Mouse (Mus musculus): ENCODE data around the gene Paqr8. TPM values are rescaled to one million over a fixed set of nuclear protein-coding genes. Genes with fewer than 3 reads are reported as not detected.

Paqr8 gene
- polyA plus RNA-seq, 1 experiment from 2014 or later = 12.1 TPM

DNA sequence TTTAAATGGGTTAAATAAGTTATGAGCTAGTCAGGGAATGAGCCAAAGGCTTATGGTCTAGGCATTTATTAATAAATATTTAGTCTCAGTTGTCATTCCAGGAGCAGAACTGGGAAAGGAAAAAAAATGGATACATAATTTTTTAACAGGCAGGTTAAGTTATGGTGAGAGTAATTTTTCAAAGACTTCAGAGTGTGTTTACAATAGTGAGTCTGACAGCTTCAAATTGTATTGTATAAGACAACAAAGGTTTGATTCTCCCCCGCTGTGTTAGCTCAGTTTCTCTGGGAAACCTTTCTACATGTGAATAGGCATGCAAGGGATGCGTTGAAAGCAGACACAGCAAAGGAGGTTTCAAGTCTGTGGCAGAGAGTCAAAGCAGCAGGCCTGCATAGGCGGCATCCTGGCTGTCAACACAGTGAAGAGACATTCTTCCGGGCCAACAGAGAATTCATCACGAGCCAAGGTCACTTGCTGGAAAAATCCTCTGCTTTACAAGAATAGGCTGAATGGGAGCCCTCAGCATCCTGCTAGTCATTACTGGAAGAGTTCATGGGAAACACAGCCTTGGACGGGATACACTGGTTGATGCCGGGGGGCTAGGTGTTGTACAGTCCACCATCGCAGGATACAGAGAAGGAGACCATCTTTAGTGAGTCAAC is 23.0 kb upstream of the Paqr8 start:
- DNase-seq (ENCODE audit: low spot score) (no peak), ATAC-seq (ENCODE audit: low FRiP score, low TSS enrichment) (no peak)
- Histone ChIP-seq H3K27me3 (ENCODE audit: control insufficient read depth, insufficient read depth, low read length) (no peaks in the 10 kb centered on the region), H3K4me1 (replicated peaks; ENCODE audit: control insufficient read depth, insufficient read depth) (peaks cover under 1% of the 10 kb centered on the region; the same call in 1 of the 2 replicates), H3K4me3 (ENCODE audit: low read depth, low read length) (no peak overlapping the region), H3K27ac (replicated peaks) (no peak overlapping the region), H3K9me3 (ENCODE audit: control insufficient read depth, low read length) (no peaks in the 10 kb centered on the region), H3K9ac (ENCODE audit: low read length) (no peak overlapping the region), H3K36me3 (ENCODE audit: control insufficient read depth, insufficient read depth, low read length) (no peaks in the 10 kb centered on the region), H3K4me2 (replicated peaks; ENCODE audit: low read depth) (no peak overlapping the region)
- TF ChIP-seq EP300 (optimal IDR thresholded peaks at IDR 0.05) (no peak), CTCF (IDR thresholded peaks at IDR 0.05; ENCODE audit: low read depth) (no peak)
- 46% methylated on average over 8 of the region's 8 CpGs for WGBS

DNA sequence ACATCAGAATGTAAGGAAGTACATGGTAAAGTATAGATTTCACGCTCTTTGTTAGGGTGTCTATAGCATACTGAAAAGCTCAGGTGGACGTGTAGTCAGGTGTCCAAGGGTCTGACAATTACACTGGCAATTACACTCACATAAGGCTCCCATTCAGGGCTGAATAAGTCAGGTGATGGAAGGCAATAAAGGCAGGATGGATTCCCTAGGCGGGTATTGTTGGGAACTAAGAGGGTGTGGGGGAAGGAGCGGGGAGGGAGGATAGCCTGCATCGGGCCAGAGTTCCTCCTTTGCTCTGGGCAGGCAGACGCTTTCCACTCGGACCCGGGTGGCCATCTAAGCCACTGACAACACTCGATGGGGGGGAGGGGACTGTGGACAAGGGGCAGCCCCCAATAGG is 22.4 kb upstream of the Paqr8 start:
- Histone ChIP-seq H3K9ac (ENCODE audit: low read length) (no peak overlapping the region), H3K4me3 (ENCODE audit: low read depth, low read length) (no peak overlapping the region), H3K27me3 (ENCODE audit: control insufficient read depth, insufficient read depth, low read length) (no peaks in the 10 kb centered on the region), H3K4me2 (replicated peaks; ENCODE audit: low read depth) (no peak overlapping the region), H3K36me3 (ENCODE audit: control insufficient read depth, insufficient read depth, low read length) (no peaks in the 10 kb centered on the region), H3K4me1 (replicated peaks; ENCODE audit: control insufficient read depth, insufficient read depth) (no peaks in the 10 kb centered on the region), H3K9me3 (ENCODE audit: control insufficient read depth, low read length) (no peaks in the 10 kb centered on the region), H3K27ac (replicated peaks) (no peak overlapping the region)
- WGBS = 79% methylated on average over 9 of the region's 9 CpGs
- ATAC-seq (ENCODE audit: low FRiP score, low TSS enrichment) = no peak
- DNase-seq (ENCODE audit: low spot score) = no peak
- no peak for TF ChIP-seq CTCF (IDR thresholded peaks at IDR 0.05; ENCODE audit: low read depth)
- TF ChIP-seq EP300 (optimal IDR thresholded peaks at IDR 0.05) = no peak

DNA sequence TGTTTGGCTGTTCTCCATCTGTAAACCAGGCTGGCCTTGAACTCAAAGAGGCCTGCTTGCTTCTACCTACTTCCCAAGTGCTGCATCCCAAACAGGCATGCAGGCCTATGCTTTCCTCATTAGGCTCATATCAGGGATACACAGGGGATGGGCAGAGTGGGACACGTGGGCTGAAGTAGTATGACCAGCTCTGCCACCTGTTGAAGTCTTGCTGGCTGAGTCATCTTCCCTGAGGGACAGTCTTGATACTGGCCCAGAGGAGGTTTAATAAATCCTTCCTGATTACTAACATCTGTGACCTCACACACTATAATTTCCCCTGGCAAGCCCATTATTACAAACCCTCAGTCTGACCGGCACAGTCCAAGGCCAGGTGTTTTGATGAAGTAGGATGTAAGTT is 19.5 kb upstream of the Paqr8 start:
- ATAC-seq (ENCODE audit: low FRiP score, low TSS enrichment) = peak; percentile 95
- H3K27ac ChIP-seq (replicated peaks) = peak overlapping the region; percentile 40

DNA sequence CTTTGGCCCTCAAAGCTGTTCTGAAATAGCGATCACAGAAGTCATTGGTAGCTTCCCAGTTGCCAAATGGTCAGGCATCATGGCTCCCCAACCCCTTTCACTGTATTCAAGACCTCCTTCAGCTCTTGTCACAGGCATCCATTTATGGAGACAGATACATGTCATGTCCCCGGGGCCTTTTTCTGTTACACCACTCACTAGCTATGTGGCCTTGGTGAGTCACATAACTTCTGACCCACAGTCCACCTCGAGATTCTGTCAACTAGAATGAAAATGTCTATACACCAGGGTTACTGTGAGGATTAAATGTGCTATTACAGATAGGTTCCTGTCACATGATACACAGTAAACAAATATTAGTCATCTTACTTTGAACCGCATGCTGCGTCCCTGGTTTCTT is 17.9 kb upstream of the Paqr8 start:
- no peak for TF ChIP-seq EP300 (optimal IDR thresholded peaks at IDR 0.05)
- no peaks in the 10 kb centered on the region for H3K4me1 ChIP-seq (replicated peaks; ENCODE audit: control insufficient read depth, insufficient read depth)
- H3K4me3 ChIP-seq (ENCODE audit: low read depth, low read length) = no peak overlapping the region
- H3K9me3 ChIP-seq (ENCODE audit: control insufficient read depth, low read length) = no peaks in the 10 kb centered on the region
- H3K27me3 ChIP-seq (ENCODE audit: control insufficient read depth, insufficient read depth, low read length) = no peaks in the 10 kb centered on the region
- 66% methylated on average over 5 of the region's 5 CpGs for WGBS
- DNase-seq (ENCODE audit: low spot score) (no peak), ATAC-seq (ENCODE audit: low FRiP score, low TSS enrichment) (peak; percentile 63)
- H3K36me3 ChIP-seq (ENCODE audit: control insufficient read depth, insufficient read depth, low read length) = no peaks in the 10 kb centered on the region
- H3K27ac ChIP-seq (replicated peaks) = no peak overlapping the region
- no peak overlapping the region for H3K9ac ChIP-seq (ENCODE audit: low read length)
- H3K4me2 ChIP-seq (replicated peaks; ENCODE audit: low read depth) = no peak overlapping the region

More for the DNA sequence above, 19.5 kb upstream of the Paqr8 start:
- DNase-seq (ENCODE audit: low spot score) = peak; percentile 66
- Histone ChIP-seq H3K9ac (ENCODE audit: low read length) (no peak overlapping the region), H3K4me2 (replicated peaks; ENCODE audit: low read depth) (no peak overlapping the region), H3K4me1 (replicated peaks; ENCODE audit: control insufficient read depth, insufficient read depth) (no peaks in the 10 kb centered on the region), H3K36me3 (ENCODE audit: control insufficient read depth, insufficient read depth, low read length) (no peaks in the 10 kb centered on the region), H3K27me3 (ENCODE audit: control insufficient read depth, insufficient read depth, low read length) (no peaks in the 10 kb centered on the region), H3K4me3 (ENCODE audit: low read depth, low read length) (no peak overlapping the region), H3K9me3 (ENCODE audit: control insufficient read depth, low read length) (no peaks in the 10 kb centered on the region)
- no peak for TF ChIP-seq CTCF (IDR thresholded peaks at IDR 0.05; ENCODE audit: low read depth)
- WGBS = 50% methylated on average over 2 of the region's 2 CpGs

DNA sequence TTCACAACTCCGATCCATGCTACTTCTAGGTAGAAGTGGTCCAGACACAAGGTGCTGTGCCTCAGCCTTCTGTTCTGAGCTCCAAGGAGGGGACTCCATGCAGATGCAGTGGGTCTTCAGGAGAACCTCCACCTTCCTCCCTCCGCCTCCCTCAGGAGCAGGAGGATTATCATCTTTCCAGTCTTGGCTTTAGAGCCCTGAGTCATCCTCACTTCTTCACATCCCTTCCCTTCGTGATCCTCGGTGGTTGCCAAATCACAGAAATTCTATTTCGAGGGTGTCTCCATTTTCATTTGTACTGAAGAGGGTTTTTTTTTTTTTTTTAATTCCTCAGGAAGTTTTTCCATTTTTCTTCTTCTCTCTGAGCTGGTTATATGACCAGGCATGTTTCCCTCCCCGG is 16.3 kb upstream of the Paqr8 start:
- 63% methylated on average over 6 of the region's 6 CpGs for WGBS
- Histone ChIP-seq H3K4me1 (replicated peaks; ENCODE audit: control insufficient read depth, insufficient read depth) (no peaks in the 10 kb centered on the region), H3K4me2 (replicated peaks; ENCODE audit: low read depth) (no peak overlapping the region), H3K27me3 (ENCODE audit: control insufficient read depth, insufficient read depth, low read length) (no peaks in the 10 kb centered on the region), H3K36me3 (ENCODE audit: control insufficient read depth, insufficient read depth, low read length) (no peaks in the 10 kb centered on the region), H3K9me3 (ENCODE audit: control insufficient read depth, low read length) (no peaks in the 10 kb centered on the region), H3K4me3 (ENCODE audit: low read depth, low read length) (no peak overlapping the region), H3K9ac (ENCODE audit: low read length) (no peak overlapping the region), H3K27ac (replicated peaks) (no peak overlapping the region)
- DNase-seq (ENCODE audit: low spot score) (no peak), ATAC-seq (ENCODE audit: low FRiP score, low TSS enrichment) (no peak)
- TF ChIP-seq CTCF (IDR thresholded peaks at IDR 0.05; ENCODE audit: low read depth) = no peak
- TF ChIP-seq EP300 (optimal IDR thresholded peaks at IDR 0.05) = no peak

DNA sequence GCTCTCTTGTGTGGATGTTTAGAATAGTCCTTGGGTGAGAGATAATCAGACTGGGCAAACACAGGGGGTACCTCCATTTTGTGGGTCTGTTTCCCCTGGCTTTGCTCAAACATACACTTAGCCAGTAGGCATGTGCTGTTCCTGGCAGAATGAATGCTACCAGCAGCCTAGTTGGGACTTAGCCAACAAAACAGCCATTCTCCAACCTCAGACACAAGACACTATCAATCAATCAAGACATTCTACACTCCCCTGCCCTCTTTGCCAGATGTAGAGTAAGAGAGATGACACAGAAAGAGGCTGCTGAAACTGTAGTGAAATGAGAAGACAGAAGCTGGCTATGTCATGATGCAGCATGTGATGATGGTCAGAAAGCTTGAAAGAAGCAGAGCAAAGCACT is 13.1 kb upstream of the Paqr8 start:
- TF ChIP-seq CTCF (IDR thresholded peaks at IDR 0.05; ENCODE audit: low read depth) (no peak), EP300 (optimal IDR thresholded peaks at IDR 0.05) (no peak)
- H3K27ac ChIP-seq (replicated peaks) = no peak overlapping the region
- DNase-seq (ENCODE audit: low spot score) (no peak), ATAC-seq (ENCODE audit: low FRiP score, low TSS enrichment) (no peak)
- no peaks in the 10 kb centered on the region for H3K4me1 ChIP-seq (replicated peaks; ENCODE audit: control insufficient read depth, insufficient read depth)
- H3K4me2 ChIP-seq (replicated peaks; ENCODE audit: low read depth) = no peak overlapping the region
- no peaks in the 10 kb centered on the region for H3K36me3 ChIP-seq (ENCODE audit: control insufficient read depth, insufficient read depth, low read length)
- H3K9ac ChIP-seq (ENCODE audit: low read length) = no peak overlapping the region
- H3K27me3 ChIP-seq (ENCODE audit: control insufficient read depth, insufficient read depth, low read length) = no peaks in the 10 kb centered on the region
- H3K9me3 ChIP-seq (ENCODE audit: control insufficient read depth, low read length) = no peaks in the 10 kb centered on the region
- H3K4me3 ChIP-seq (ENCODE audit: low read depth, low read length) = no peak overlapping the region

Data from stomach, postnatal 0 days (tissue).